Comparison of ENCODE assay signal across 8 mouse cellular contexts in genomic region chr10:60078561-60078917, GRCm38 (mm10). TPM values are rescaled to one million over a fixed set of nuclear protein-coding genes. Genes with fewer than 3 reads are reported as not detected.
DNase-seq lines count a peak whose midpoint lies in the region; ATAC-seq and TF ChIP-seq lines count a peak whose summit lies in the region.

No protein-coding gene starts in this region.

- WGBS in forebrain, embryonic 10.5 days: 81% methylated on average over 5 of the region's 5 CpGs
- 83% methylated on average over 5 of the region's 5 CpGs for WGBS in forebrain, embryonic 13.5 days

- H3K36me3 ChIP-seq in forebrain, embryonic 10.5 days (replicated peaks): no peaks in the 10 kb centered on the region
- H3K36me3 ChIP-seq in forebrain, embryonic 13.5 days (ENCODE audit: poor library complexity, severe bottlenecking): no peaks in the 10 kb centered on the region
- no peaks in the 10 kb centered on the region for H3K36me3 ChIP-seq in myocyte (ENCODE audit: control insufficient read depth, insufficient read depth)

- H3K27me3 ChIP-seq in forebrain, embryonic 10.5 days (ENCODE audit: poor library complexity, severe bottlenecking): no peaks in the 10 kb centered on the region
- H3K27me3 ChIP-seq in forebrain, embryonic 13.5 days: no peaks in the 10 kb centered on the region
- H3K27me3 ChIP-seq in myocyte (ENCODE audit: control insufficient read depth, insufficient read depth, insufficient read length): no peaks in the 10 kb centered on the region

- H3K27ac ChIP-seq in forebrain, embryonic 10.5 days: 0 out of 2 replicates have a peak overlapping the region, but pooled peaks have one; percentile 6
- H3K27ac ChIP-seq in forebrain, embryonic 13.5 days: no peak overlapping the region

- H3K4me3 ChIP-seq in forebrain, embryonic 10.5 days: no peak overlapping the region
- H3K4me3 ChIP-seq in forebrain, embryonic 13.5 days: no peak overlapping the region
- no peak overlapping the region for H3K4me3 ChIP-seq in myocyte

- no peak for DNase-seq in forebrain, embryonic 10.5 days (ENCODE audit: extremely low spot score, low spot score)
- peak; percentile 74 for DNase-seq in testis, postnatal 10 days (ENCODE audit: low spot score)
- DNase-seq in testis, postnatal 14 days (ENCODE audit: low spot score): no peak
- DNase-seq in heart, adult 9 months (ENCODE audit: low spot score in 2 of 2): peak; percentile 45 to 56
- DNase-seq in layer of hippocampus, adult 9-11 months: peak; percentile 59
- no peak for DNase-seq in cerebellum, adult 11 months

- no peak overlapping the region for H3K4me2 ChIP-seq in forebrain, embryonic 13.5 days
- H3K4me2 ChIP-seq in myocyte (ENCODE audit: low read depth): peak overlapping the region; percentile 76

- H3K9ac ChIP-seq in forebrain, embryonic 13.5 days: no peak overlapping the region

- H3K4me1 ChIP-seq in forebrain, embryonic 10.5 days: peaks cover 25% of the 10 kb centered on the region
- H3K4me1 ChIP-seq in forebrain, embryonic 13.5 days: peaks cover 22% of the 10 kb centered on the region

- TF ChIP-seq POLR2A in myocyte (IDR thresholded peaks at IDR 0.05; ENCODE audit: insufficient read length, low read depth): no peak

- no peak for ATAC-seq in forebrain, embryonic 13.5 days

- H3K9me3 ChIP-seq in forebrain, embryonic 10.5 days: no peaks in the 10 kb centered on the region
- no peaks in the 10 kb centered on the region for H3K9me3 ChIP-seq in forebrain, embryonic 13.5 days (replicated peaks)

- H3K79me2 ChIP-seq in myocyte (ENCODE audit: control insufficient read depth, insufficient read depth): no peaks in the 10 kb centered on the region

- no peak overlapping the region for H3ac ChIP-seq in myocyte (ENCODE audit: control insufficient read depth, insufficient read length)

TF ChIP-seq in myocyte, 11 proteins besides CTCF, POLR2A, EP300 and RAD21:
- TF ChIP-seq REST (IDR thresholded peaks at IDR 0.05; ENCODE audit: insufficient read depth, insufficient read length): no peak
- no peak for TF ChIP-seq MAX (IDR thresholded peaks at IDR 0.05; ENCODE audit: low read depth)
- TF ChIP-seq SRF (IDR thresholded peaks at IDR 0.05; ENCODE audit: control insufficient read depth, insufficient read length, low read depth): no peak
- TF ChIP-seq E2F4 (IDR thresholded peaks at IDR 0.05; ENCODE audit: insufficient read depth): no peak
- TF ChIP-seq TCF3 (IDR thresholded peaks at IDR 0.05; ENCODE audit: insufficient read length, low read depth): no peak
- no peak for TF ChIP-seq TCF12 (IDR thresholded peaks at IDR 0.05; ENCODE audit: insufficient read depth, poor library complexity, severe bottlenecking)
- no peak for TF ChIP-seq POLR2AphosphoS2 (IDR thresholded peaks at IDR 0.05; ENCODE audit: insufficient read length, low read depth)
- peak in 1 of 3 experiments; percentile 16 for TF ChIP-seq MYOG (IDR thresholded peaks at IDR 0.05; ENCODE audit: control insufficient read depth in 1 of 3, insufficient read depth in 1 of 3, insufficient read length in 2 of 3, low read depth in 2 of 3)
- no peak for TF ChIP-seq CEBPB (IDR thresholded peaks at IDR 0.05; ENCODE audit: insufficient read depth, poor library complexity, severe bottlenecking)
- TF ChIP-seq MYOD1 (IDR thresholded peaks at IDR 0.05; ENCODE audit: control insufficient read depth in 1 of 3, insufficient read length in 2 of 3, low read depth in 2 of 3): peak in 2 of 3 experiments; percentile 48 to 74
- TF ChIP-seq USF1 (IDR thresholded peaks at IDR 0.05; ENCODE audit: low read depth): no peak

RNA-seq across cellular contexts. Expression of gene Spock2, which starts 27.5 kb away (rescaled TPM):
- polyA plus RNA-seq in forebrain, embryonic 10.5 days (2016; fragmentation: Nextera tagmentation; extraction: Ambion mirVana): 3.2 and 3.5 TPM in 2 replicates
- 19.7 and 25.9 TPM in 2 replicates for polyA plus RNA-seq in forebrain, embryonic 13.5 days (2015; fragmentation: Nextera tagmentation; extraction: Ambion mirVana)
- 6.8 TPM for polyA plus RNA-seq in myocyte (2012; fragmentation: generic; extraction: Trizol)

Comparison
In these comparisons a context has a peak if more than half of its experiments do, and no peak if none do; other contexts are left out.
1. DNase-seq: peak in testis, postnatal 10 days (single experiment), heart, adult 9 months (2 of 2) and layer of hippocampus, adult 9-11 months (single experiment); none in forebrain, embryonic 10.5 days (single experiment), testis, postnatal 14 days (single experiment) and cerebellum, adult 11 months (single experiment).